Mouse (Mus musculus) heart, embryonic 11.5 days (tissue): ENCODE data around the gene Lim2. TPM values are rescaled to one million over a fixed set of nuclear protein-coding genes. Genes with fewer than 3 reads are reported as not detected.

Experiments
- ATAC-seq: fragments of 200-750 bp; cut with Nextera tagmentation; replicated peaks from 2 replicates; pipeline ENCODE4 v1.8.0; 2017; ENCODE audit warnings: moderate library complexity; ENCODE audit not compliant: insufficient number of reproducible peaks, low FRiP score, low TSS enrichment
- H3K27ac ChIP-seq: fragments of 300-500 bp; sonication (generic); 2 replicates; pipeline ENCODE4 v1.5.1; 2014; ENCODE audit warnings: mild to moderate bottlenecking, low read depth, low read length
- H3K27me3 ChIP-seq: fragments of 300-500 bp; sonication (generic); 2 replicates; pipeline ENCODE4 v1.6.1; 2014; ENCODE audit warnings: mild to moderate bottlenecking, low read length, mixed read lengths; ENCODE audit not compliant: control insufficient read depth, insufficient read depth
- H3K36me3 ChIP-seq: fragments of 300-500 bp; sonication (generic); 2 replicates; pipeline ENCODE4 v1.6.1; 2014; ENCODE audit warnings: mild to moderate bottlenecking, low read length, moderate library complexity, mixed read lengths; ENCODE audit not compliant: control insufficient read depth, insufficient read depth
- H3K4me1 ChIP-seq: fragments of 300-500 bp; sonication (generic); 2 replicates; pipeline ENCODE4 v1.6.1; 2014; ENCODE audit warnings: low read length; ENCODE audit not compliant: control insufficient read depth, insufficient read depth
- H3K4me2 ChIP-seq: fragments of 300-500 bp; sonication (generic); 2 replicates; pipeline ENCODE4 v1.6.1; 2014; ENCODE audit warnings: mild to moderate bottlenecking, moderate library complexity
- H3K4me3 ChIP-seq: fragments of 300-500 bp; sonication (generic); 2 replicates; pipeline ENCODE4 v1.5.1; 2014; ENCODE audit warnings: low read depth, low read length
- H3K9ac ChIP-seq: fragments of 300-500 bp; sonication (generic); 2 replicates; pipeline ENCODE4 v1.6.1; 2014; ENCODE audit warnings: mild to moderate bottlenecking, low read depth, low read length, moderate library complexity
- H3K9me3 ChIP-seq: fragments of 300-500 bp; sonication (generic); replicated peaks from 2 replicates; pipeline ENCODE4 v1.6.1; 2016; ENCODE audit warnings: low read length; ENCODE audit not compliant: control insufficient read depth
- WGBS: fragments of 180-500 bp; shearing (Covaris S2); extraction: QIAGEN DNeasy Blood & Tissue Kit; methylation state at CpG from one replicate; pipeline ENCODE4 v1.1.7; 2014; ENCODE audit not compliant: insufficient replicate concordance; 5-methylcytosine and 5-hydroxymethylcytosine counted together
- polyA plus RNA-seq: library from polyadenylated mRNA; unstranded; fragments of >200 nt; fragmentation: Nextera tagmentation; extraction: Ambion mirVana; gene quantifications from 2 replicates; pipeline ENCODE4 v1.2.1, GENCODE M21; 2014

The Lim2 gene
- polyA plus RNA-seq, 1 experiment from 2014 or later, result not detected

GRCm38 (mm10) chr7:43466099-43466694, 38.7 kb downstream of the Lim2 start:
- Histone ChIP-seq H3K4me1 (peaks cover 5% of the 10 kb centered on the region; the same call in 1 of the 2 replicates), H3K4me2 (peak overlapping the region; percentile 82), H3K9ac (peak overlapping the region; percentile 49), H3K36me3 (no peaks in the 10 kb centered on the region), H3K27me3 (peaks cover 21% of the 10 kb centered on the region), H3K27ac (no peak overlapping the region), H3K9me3 (no peaks in the 10 kb centered on the region), H3K4me3 (peak overlapping the region; percentile 47)
- peak; percentile 27 for ATAC-seq
- WGBS, result 1% methylated on average over 33 of the region's 33 CpGs

GRCm38 (mm10) chr7:43470373-43470772, 42.9 kb downstream of the Lim2 start:
- WGBS, result 40% methylated on average over 8 of the region's 8 CpGs
- ATAC-seq, result no peak
- H3K9me3 ChIP-seq, result no peaks in the 10 kb centered on the region
- H3K27me3 ChIP-seq, result peaks cover 14% of the 10 kb centered on the region
- no peaks in the 10 kb centered on the region for H3K4me1 ChIP-seq
- no peak overlapping the region for H3K4me3 ChIP-seq
- no peaks in the 10 kb centered on the region for H3K36me3 ChIP-seq
- H3K9ac ChIP-seq, result no peak overlapping the region
- no peak overlapping the region for H3K4me2 ChIP-seq
- no peak overlapping the region for H3K27ac ChIP-seq

- no peaks in the 10 kb centered on the region for H3K36me3 ChIP-seq
- H3K9ac ChIP-seq, result no peak overlapping the region
- 8% methylated on average over 23 of the region's 23 CpGs for WGBS
- H3K9me3 ChIP-seq, result no peaks in the 10 kb centered on the region
- no peaks in the 10 kb centered on the region for H3K4me1 ChIP-seq
- ATAC-seq, result no peak
- H3K4me3 ChIP-seq, result no peak overlapping the region
- peaks cover 51% of the 10 kb centered on the region for H3K27me3 ChIP-seq
- H3K27ac ChIP-seq, result no peak overlapping the region
- H3K4me2 ChIP-seq, result peak overlapping the region; percentile 6; the same call in 1 of the 2 replicates
Observed at GRCm38 (mm10) chr7:43475706-43476105, 48.2 kb downstream of the Lim2 start.

DNA sequence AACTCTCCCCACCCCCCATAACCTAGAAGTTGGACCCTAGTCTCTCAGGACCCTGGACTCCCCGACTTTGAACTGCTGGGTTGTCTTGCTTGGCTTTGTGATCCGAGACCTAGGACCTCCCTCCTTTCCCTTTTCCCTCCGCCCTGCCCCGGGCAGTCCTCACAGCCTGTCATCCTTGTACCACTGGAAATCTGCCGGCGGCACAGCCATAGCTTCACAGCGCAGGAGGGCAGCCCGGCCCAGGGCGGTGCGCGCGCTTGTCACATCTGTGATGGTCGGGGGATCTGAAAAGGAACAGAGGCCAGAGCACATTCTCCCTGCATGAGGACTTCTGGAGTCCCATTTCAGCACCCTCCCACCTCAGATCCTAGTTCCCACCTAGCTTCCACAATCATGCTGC, 48.9 kb downstream of the Lim2 start:
- no peak for ATAC-seq
- H3K4me3 ChIP-seq, result no peak overlapping the region; the same call in 1 of the 2 replicates
- peak overlapping the region; percentile 37 for H3K4me2 ChIP-seq
- H3K27ac ChIP-seq, result no peak overlapping the region
- no peaks in the 10 kb centered on the region for H3K4me1 ChIP-seq
- no peak overlapping the region for H3K9ac ChIP-seq
- peaks cover 51% of the 10 kb centered on the region for H3K27me3 ChIP-seq
- no peaks in the 10 kb centered on the region for H3K9me3 ChIP-seq
- no peaks in the 10 kb centered on the region for H3K36me3 ChIP-seq
- WGBS, result 5% methylated on average over 13 of the region's 13 CpGs

GRCm38 (mm10) chr7:43481191-43481590, 53.7 kb downstream of the Lim2 start:
- no peak overlapping the region for H3K27ac ChIP-seq
- H3K4me2 ChIP-seq, result no peak overlapping the region
- H3K4me3 ChIP-seq, result no peak overlapping the region
- H3K4me1 ChIP-seq, result no peaks in the 10 kb centered on the region
- no peak for ATAC-seq
- H3K27me3 ChIP-seq, result peaks cover 28% of the 10 kb centered on the region
- H3K9ac ChIP-seq, result no peak overlapping the region
- no peaks in the 10 kb centered on the region for H3K36me3 ChIP-seq
- WGBS, result 50% methylated on average over 3 of the region's 3 CpGs
- H3K9me3 ChIP-seq, result no peaks in the 10 kb centered on the region

DNA sequence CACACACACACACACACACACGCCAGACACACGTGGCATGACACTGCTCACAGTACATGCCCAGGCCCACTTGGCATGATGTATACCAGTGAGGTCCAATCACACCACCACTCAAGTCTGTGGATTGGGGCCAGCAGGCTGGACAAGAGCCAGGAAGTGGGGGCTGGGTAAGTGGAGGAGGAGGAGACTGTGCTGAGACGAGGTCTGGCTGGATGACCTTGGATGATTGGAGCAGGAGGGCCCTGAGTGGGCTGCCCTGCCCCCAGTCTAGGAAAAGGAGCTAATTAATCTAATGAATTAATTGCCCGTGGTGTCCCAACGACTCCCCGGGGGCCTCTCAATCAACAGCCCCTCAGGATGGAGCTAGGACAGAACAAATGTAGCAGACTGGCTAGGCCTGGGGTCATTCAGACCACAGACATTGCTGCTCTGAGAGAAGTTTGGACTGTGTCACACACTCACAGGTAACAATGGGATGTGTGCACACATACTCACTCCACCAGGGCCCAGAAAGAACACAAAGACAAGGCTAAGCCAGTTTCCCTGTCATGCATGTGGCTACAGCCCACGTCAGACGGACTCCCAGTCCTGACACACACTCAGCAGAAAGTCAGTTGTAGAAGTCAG, 54.7 kb downstream of the Lim2 start:
- no peaks in the 10 kb centered on the region for H3K36me3 ChIP-seq
- ATAC-seq, result 0 out of 2 replicates have a peak, but pooled peaks have one; percentile 37
- no peak overlapping the region for H3K4me3 ChIP-seq
- no peak overlapping the region for H3K4me2 ChIP-seq
- no peak overlapping the region for H3K27ac ChIP-seq
- H3K9me3 ChIP-seq, result no peaks in the 10 kb centered on the region
- H3K4me1 ChIP-seq, result no peaks in the 10 kb centered on the region
- WGBS, result 60% methylated on average over 8 of the region's 8 CpGs
- peaks cover 18% of the 10 kb centered on the region for H3K27me3 ChIP-seq
- no peak overlapping the region for H3K9ac ChIP-seq

- no peak overlapping the region for H3K9ac ChIP-seq
- ATAC-seq, result no peak
- no peaks in the 10 kb centered on the region for H3K9me3 ChIP-seq
- no peak overlapping the region for H3K4me3 ChIP-seq
- no peaks in the 10 kb centered on the region for H3K36me3 ChIP-seq
- WGBS, result 4% methylated on average over 10 of the region's 10 CpGs
- no peaks in the 10 kb centered on the region for H3K4me1 ChIP-seq
- H3K27me3 ChIP-seq, result peaks cover 13% of the 10 kb centered on the region
- no peak overlapping the region for H3K27ac ChIP-seq
- H3K4me2 ChIP-seq, result no peak overlapping the region
Observed at GRCm38 (mm10) chr7:43483236-43483635, 55.8 kb downstream of the Lim2 start.
